Mouse (Mus musculus): Measurements from ENCODE around the gene Cym.

Gene Cym

GRCm38 (mm10) chr3:107221608-107222007, at the start of gene Cym:
Cym (minus strand) TSS chr3:107221732.
- no peak for DNase-seq (ENCODE audit: extremely low read depth, low read depth, low spot score)

- no peak for DNase-seq (ENCODE audit: extremely low read depth, low read depth, low spot score)
Observed at GRCm38 (mm10) chr3:107266814-107267345, 45.3 kb upstream of the Cym start.

DNA sequence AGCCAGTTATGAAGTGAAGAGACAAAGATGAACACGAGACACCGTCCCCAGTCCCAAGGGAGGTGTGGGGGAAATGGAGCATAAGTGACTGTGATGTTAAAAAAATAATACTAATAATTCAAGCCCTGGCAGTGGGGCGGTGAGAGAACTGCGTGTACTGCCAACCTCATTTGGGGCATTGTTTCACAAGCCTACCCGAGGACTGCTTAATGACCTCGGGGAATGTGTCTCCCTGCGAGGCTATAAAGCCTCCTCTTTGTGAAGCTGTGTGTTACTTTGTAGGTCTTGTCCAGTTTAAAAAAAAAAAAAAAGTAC, 40.3 kb upstream of the Cym start:
- no peak for DNase-seq (ENCODE audit: extremely low read depth, low read depth, low spot score)

DNA sequence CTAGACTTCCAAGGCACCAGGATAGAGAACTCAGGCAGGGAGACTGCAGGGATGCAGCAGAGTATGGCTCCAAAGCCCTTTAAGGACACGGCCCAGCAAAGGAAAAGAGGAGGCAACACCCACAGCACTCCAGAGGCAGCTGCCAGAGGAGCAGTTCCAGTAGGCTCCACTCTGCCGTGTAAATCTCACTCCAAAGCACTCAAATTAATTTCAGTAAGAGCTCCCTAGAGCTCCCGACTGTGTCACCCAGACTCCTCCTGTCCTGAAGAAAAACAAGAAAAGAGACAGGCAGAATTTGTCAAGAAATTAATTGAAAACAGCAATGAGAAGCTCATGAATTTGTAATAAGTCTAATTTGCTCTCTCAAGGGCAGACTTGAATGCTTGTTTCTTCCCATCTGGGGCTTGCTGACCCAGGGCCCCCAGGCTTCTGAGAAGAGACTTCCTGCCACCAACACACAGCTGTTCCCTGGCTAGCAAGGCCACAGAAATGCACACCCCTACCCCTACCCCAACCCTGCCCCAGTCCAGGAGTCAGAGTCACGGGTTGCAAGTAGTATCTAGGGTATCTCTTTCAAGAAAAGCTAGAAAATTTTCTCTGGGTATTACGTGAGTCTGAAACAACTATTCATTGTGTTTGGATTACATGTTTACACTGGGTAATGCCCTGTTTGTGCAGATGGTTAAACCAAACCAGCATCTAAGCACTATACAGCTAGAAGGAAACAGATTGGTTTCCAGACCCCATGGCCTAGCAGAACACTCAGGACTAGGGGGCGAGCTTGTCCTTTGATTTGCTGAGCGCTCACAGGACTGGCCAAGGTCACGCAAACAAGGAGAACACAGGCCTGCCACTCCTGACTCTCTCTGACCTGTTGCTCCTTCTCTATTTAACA, 39.7 kb upstream of the Cym start:
- DNase-seq (ENCODE audit: extremely low read depth, low read depth, low spot score) = no peak

- DNase-seq (ENCODE audit: extremely low read depth, low read depth, low spot score) = no peak
Observed at GRCm38 (mm10) chr3:107257924-107258323, 36.4 kb upstream of the Cym start.

DNA sequence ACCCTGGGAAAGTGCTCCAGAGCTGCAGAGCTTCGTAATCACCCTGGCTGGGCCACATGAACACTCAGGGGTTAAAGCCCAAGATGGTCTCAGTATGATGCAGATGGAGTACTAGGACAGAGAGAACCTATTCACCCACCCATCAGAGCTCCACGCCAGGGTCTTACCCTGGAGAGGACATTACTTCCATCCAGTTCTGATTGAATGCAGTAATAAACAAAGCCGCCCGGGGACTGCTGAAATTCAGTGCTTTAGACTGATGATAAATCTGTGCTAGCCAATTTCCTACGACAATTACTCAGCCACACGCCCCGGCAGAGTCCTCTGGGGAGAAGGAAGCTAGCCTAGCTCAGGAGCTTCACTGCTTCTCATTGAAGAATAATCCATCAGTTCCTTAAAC, 35.2 kb upstream of the Cym start:
- DNase-seq (ENCODE audit: extremely low read depth, low read depth, low spot score) = no peak

GRCm38 (mm10) chr3:107255992-107256391, 34.5 kb upstream of the Cym start:
- no peak for DNase-seq (ENCODE audit: extremely low read depth, low read depth, low spot score)

DNA sequence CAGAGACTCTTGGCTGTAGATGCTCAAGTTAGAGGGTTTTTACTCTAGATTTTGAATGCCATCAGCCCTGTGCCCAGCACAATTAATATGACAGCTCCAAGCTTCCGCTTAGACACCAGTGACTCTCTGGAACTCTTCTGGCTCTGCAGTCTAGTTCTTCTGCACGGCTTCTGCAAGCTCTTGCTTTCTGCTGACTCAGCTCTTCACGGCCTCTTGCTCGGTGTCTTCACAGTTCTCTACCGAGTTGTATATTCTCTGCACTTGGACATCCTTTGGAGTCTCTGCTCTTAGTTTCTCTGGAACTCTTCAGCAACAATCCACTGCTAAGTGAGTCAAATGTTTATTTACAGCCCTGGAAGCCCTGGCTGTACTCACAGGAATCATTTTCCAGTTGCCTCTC, 32.4 kb upstream of the Cym start:
- DNase-seq (ENCODE audit: extremely low read depth, low read depth, low spot score) = no peak

- DNase-seq (ENCODE audit: extremely low read depth, low read depth, low spot score) = no peak
Observed at GRCm38 (mm10) chr3:107252035-107252434, 30.5 kb upstream of the Cym start.

GRCm38 (mm10) chr3:107250320-107250719, 28.8 kb upstream of the Cym start:
- no peak for DNase-seq (ENCODE audit: extremely low read depth, low read depth, low spot score)

DNA sequence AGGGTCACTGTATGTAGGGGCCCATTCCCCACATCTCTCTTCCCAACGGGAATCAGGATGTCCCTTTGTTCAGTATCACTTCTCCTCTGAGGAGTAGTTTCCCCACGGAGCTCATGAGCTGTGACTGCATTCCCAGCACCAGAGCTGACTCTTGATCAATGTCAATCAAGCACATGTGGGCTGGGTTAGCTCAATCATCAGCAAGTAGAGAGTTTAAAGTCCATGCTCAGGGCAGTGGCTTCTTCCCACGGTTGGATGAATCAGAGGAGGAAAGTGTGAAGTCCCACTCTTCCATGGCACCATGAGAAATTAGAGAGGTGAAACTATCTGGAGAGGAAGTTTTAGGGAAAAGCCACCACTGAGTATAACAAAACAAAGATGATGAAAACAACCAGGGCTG, 27.5 kb upstream of the Cym start:
- no peak for DNase-seq (ENCODE audit: extremely low read depth, low read depth, low spot score)

DNA sequence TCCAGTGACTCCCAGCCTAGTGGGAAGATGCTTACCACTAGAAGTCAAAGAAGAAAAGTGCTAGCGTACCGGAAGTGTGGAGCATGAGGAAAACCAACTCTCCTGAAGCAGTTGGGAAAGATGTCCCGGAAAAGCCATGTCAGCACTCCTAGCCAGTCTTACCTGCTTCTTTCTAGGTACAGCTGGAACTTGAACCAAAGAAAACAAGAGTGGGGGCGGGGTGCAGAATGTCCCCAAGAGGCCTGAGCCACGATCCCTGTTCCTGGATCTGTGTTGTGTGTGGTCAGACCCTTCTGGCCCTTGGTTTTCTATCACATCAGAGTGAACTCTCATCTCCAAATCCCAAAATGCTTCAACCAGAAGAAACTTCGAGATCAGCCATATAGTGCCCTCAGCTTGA, 25.3 kb upstream of the Cym start:
- no peak for DNase-seq (ENCODE audit: extremely low read depth, low read depth, low spot score)

DNA sequence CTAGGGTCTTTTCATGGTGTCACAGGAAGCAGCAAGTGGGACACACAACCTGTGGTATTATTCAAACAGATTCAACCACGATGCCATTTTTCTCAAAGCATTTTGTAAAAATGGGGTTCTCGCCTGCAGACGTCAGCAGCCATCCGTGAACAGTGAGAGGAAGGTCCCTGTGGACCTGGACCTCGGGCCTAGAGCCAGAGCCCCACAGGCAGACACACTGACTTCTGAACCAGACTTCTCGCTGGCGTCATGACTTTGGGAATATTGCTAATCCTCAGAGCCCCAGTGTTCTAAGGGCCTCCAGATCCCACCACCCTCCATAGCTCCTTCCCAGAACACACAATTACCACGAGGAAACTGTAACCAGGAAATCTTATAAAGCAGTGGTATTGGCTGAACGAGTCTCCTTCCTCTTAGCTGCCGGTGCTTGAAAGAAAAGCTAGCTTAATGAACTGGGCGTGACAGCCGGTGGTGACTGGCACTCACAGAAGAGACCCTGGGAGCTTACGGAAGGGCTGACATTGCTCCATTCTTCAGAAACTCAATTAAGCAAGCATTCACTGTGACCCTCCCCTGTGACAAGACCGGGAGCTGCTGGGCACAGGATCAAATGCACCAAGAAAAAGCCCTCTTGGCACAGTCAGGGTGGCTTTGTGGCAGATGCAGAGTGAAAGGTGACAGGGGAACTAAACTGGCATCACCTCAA, 20.0 kb upstream of the Cym start:
- DNase-seq (ENCODE audit: extremely low read depth, low read depth, low spot score) = no peak

- DNase-seq (ENCODE audit: extremely low read depth, low read depth, low spot score) = no peak
Observed at GRCm38 (mm10) chr3:107239607-107240006, 18.1 kb upstream of the Cym start, which contains the start of gene Prok1. Prok1 (minus strand) TSS chr3:107239707.

DNA sequence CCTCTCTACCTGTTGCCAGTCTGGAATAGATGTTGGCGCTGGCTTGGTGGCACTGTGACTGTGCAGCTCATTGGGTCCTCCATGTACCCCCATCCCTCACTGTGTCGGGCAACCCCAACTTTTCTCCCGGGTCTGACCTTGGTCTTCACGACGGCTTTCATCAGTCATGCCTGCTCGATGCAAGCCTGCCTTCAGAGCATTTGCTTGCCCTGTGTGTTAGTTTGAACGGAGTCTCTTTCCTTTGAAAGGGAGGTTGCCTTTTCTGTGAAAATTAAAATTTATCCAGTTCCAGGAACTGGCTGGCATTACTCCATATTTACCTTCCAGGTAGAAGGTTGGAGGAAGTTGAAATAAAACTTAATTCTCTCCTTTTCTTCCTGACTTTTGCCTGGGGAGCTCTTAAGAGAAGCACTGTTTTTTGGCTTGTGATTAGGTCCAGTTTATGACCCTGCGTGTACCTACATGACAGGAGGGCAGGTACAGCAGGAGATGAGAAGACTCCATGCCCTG, 17.0 kb upstream of the Cym start:
- peak; percentile 31 for DNase-seq (ENCODE audit: extremely low read depth, low read depth, low spot score)

DNA sequence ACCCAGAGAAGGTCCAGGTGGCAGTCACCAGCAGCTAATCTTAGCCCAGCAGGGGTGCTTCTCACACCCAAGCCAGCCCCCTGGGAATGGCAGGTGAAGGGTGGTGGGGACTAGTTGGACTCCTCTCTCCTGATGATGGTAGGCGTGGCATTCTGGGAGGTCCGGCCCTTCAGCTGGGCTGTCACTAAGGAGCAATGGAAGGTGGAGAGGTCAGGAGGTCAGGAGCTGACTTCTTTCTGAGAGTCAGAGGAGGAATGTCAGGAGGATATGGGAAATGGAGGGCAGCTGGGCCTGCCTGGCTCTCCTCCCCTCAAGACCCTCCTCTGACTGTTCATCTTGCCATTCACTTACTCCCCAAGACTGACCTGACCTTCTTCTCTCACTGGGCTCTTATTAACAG, 16.5 kb upstream of the Cym start:
- DNase-seq (ENCODE audit: extremely low read depth, low read depth, low spot score) = no peak

- no peak for DNase-seq (ENCODE audit: extremely low read depth, low read depth, low spot score)
Observed at GRCm38 (mm10) chr3:107233945-107234344, 12.4 kb upstream of the Cym start.

DNA sequence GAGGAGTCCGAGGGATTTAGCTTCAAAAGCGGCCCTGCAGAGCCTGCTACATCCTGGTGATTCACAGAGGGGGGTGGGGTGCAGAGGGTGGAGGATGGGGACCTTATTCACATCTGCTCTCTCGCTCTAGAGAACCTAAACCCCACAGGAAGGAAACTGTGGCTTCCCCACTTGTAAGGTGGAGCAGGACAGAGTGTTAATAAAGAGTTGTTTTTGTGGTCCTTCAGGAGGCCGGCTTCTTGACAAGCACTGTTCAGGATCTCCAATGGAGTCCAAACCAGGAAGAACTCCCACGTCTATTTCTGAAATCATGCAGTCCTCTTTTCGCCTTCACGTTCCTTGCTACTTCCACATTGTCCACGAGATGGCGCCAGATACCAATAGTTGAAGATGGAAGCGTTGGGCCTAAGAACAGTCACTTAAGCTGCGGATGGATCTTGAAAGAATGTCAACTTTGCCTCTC, 11.8 kb upstream of the Cym start:
- no peak for DNase-seq (ENCODE audit: extremely low read depth, low read depth, low spot score)

DNA sequence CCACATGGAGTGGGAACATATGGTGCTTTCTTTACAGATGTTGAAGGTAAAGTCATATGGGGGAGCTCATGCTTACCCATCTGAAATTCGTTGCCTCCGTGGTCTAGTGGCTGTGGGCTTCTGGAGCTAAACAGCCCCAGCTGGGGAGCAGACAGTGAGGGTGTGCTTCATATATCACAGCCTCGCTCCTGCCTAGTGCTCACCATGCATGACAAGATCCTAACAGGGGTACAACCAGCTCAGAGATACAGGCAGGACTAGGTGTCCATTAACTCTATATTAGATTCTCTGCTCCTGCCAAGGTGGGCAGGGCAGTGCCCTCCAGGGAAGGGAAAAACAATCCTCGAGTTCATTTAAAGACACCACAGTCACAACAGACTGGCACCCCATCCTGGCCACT, 9.7 kb upstream of the Cym start:
- no peak for DNase-seq (ENCODE audit: extremely low read depth, low read depth, low spot score)

GRCm38 (mm10) chr3:107230527-107230926, 9.0 kb upstream of the Cym start, which contains the start of gene A630076J17Rik:
A630076J17Rik (plus strand) TSS chr3:107230614.
- no peak for DNase-seq (ENCODE audit: extremely low read depth, low read depth, low spot score)

- no peak for DNase-seq (ENCODE audit: extremely low read depth, low read depth, low spot score)
Observed at GRCm38 (mm10) chr3:107229822-107230221, 8.3 kb upstream of the Cym start.

- no peak for DNase-seq (ENCODE audit: extremely low read depth, low read depth, low spot score)
Observed at GRCm38 (mm10) chr3:107229221-107229620, 7.7 kb upstream of the Cym start.

All from fat pad, adult 2 months (tissue).